Mouse (Mus musculus) kidney, postnatal 0 days (tissue): ENCODE data around the gene Sgcd. TPM values are rescaled to one million over a fixed set of nuclear protein-coding genes. Genes with fewer than 3 reads are reported as not detected.

Source experiments
- ATAC-seq: fragments of 200-750 bp; cut with Nextera tagmentation; replicated peaks from 2 replicates; pipeline ENCODE4 v1.8.0; 2017; ENCODE audit warnings: low read depth, moderate number of reproducible peaks, moderate TSS enrichment, moderate library complexity; ENCODE audit not compliant: low FRiP score
- DNase-seq: peaks from one replicate; pipeline ENCODE4 v3.0.0-alpha.2; 2016; ENCODE audit warnings: low spot score
- H3K27ac ChIP-seq: fragments of 300-500 bp; sonication (generic); 2 replicates; pipeline ENCODE4 v1.5.1; 2014; ENCODE audit warnings: mild to moderate bottlenecking
- H3K27me3 ChIP-seq: fragments of 300-500 bp; sonication (generic); 2 replicates; pipeline ENCODE4 v1.6.1; 2014; ENCODE audit warnings: low read length, mixed read lengths; ENCODE audit not compliant: insufficient read depth
- H3K36me3 ChIP-seq: fragments of 300-500 bp; sonication (generic); 2 replicates; pipeline ENCODE4 v1.6.1; 2014; ENCODE audit warnings: low read length, mixed read lengths; ENCODE audit not compliant: insufficient read depth
- H3K4me1 ChIP-seq: fragments of 300-500 bp; sonication (generic); replicated peaks from 2 replicates; pipeline ENCODE4 v1.6.1; 2014; ENCODE audit warnings: antibody characterized with exemption, low read length, mixed read lengths; ENCODE audit not compliant: insufficient read depth
- H3K4me2 ChIP-seq: fragments of 300-500 bp; sonication (generic); 2 replicates; pipeline ENCODE4 v1.6.1; 2014; ENCODE audit warnings: mild to moderate bottlenecking, low read length, moderate library complexity, mixed read lengths
- H3K4me3 ChIP-seq: fragments of 300-500 bp; sonication (generic); replicated peaks from 2 replicates; pipeline ENCODE4 v1.5.1; 2014; ENCODE audit warnings: low read depth, low read length
- H3K9ac ChIP-seq: fragments of 300-500 bp; sonication (generic); 2 replicates; pipeline ENCODE4 v1.6.1; 2014; ENCODE audit warnings: low read depth, low read length
- H3K9me3 ChIP-seq: fragments of 300-500 bp; sonication (generic); replicated peaks from 2 replicates; pipeline ENCODE4 v1.6.1; 2016; ENCODE audit warnings: low read length, inconsistent platforms, mixed read lengths
- CTCF ChIP-seq: IDR thresholded peaks from 2 replicates; pipeline ENCODE4 v1.5.1; 2016; ENCODE audit warnings: antibody characterized with exemption, low read depth, mild to moderate bottlenecking, moderate library complexity
- WGBS: fragments of 180-500 bp; shearing (Covaris S2); extraction: QIAGEN DNeasy Blood & Tissue Kit; methylation state at CpG from one replicate; pipeline ENCODE4 v1.1.7; 2014; 5-methylcytosine and 5-hydroxymethylcytosine counted together
- polyA plus RNA-seq: library from polyadenylated mRNA; unstranded; fragments of >200 nt; fragmentation: Nextera tagmentation; extraction: Ambion mirVana; gene quantifications from 2 replicates; pipeline ENCODE4 v1.2.1, GENCODE M21; 2015

The Sgcd gene
- polyA plus RNA-seq, 1 experiment from 2014 or later, result 1.3 TPM

DNA sequence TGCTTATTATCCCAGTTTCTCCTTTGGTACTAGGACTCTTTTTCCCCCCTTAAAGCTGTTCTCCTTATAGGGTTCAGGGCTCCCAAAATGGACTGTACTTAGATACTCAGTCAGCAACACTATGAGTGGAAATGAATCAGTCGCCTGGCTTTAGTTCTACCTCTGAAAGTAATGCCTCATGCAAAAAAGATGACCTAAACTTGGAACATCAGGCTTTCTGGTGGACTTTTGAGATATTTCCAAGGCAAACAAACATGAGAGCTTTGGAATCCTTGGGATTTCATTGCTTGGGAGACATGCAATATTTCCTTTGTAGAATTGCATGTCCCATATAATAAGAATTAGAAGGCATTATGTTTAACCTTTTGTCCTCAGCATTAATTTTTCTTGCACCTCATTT, 859.6 kb downstream of the Sgcd start:
- H3K27me3 ChIP-seq, result no peaks in the 10 kb centered on the region
- no peak overlapping the region for H3K27ac ChIP-seq
- no peak overlapping the region for H3K4me2 ChIP-seq
- H3K4me3 ChIP-seq, result no peak overlapping the region
- H3K4me1 ChIP-seq, result no peaks in the 10 kb centered on the region
- no peaks in the 10 kb centered on the region for H3K36me3 ChIP-seq
- no peak for TF ChIP-seq CTCF
- H3K9me3 ChIP-seq, result no peaks in the 10 kb centered on the region
- 74% methylated on average over 1 of the region's 1 CpGs for WGBS
- ATAC-seq (no peak), DNase-seq (peak; percentile 68)
- no peak overlapping the region for H3K9ac ChIP-seq

GRCm38 (mm10) chr11:47128331-47128730, 860.4 kb downstream of the Sgcd start:
- WGBS, result 94% methylated on average over 3 of the region's 3 CpGs
- Histone ChIP-seq H3K9ac (no peak overlapping the region), H3K27me3 (no peaks in the 10 kb centered on the region), H3K4me2 (no peak overlapping the region), H3K27ac (no peak overlapping the region), H3K36me3 (no peaks in the 10 kb centered on the region), H3K4me1 (no peaks in the 10 kb centered on the region), H3K9me3 (no peaks in the 10 kb centered on the region), H3K4me3 (no peak overlapping the region)
- TF ChIP-seq CTCF, result no peak
- no peak for DNase-seq
- no peak for ATAC-seq

DNA sequence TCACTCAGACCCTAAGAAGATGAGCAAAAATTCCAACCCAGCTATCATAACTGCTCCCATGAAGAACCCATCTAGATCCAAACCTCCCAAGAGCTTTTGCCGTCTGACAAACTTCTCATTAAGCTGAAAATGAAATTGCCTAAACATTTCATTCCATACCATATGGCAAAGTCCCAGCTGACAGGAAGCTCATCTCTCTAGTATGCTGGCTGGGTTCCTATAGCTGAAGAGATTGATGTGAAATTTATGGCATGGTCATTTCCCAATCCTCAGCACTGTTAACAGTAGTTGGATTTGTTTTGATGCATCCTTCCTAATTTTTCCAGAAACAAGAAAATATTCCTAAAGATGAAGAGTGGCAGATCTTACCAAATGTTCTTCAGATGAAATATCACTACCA, 867.9 kb downstream of the Sgcd start:
- H3K9me3 ChIP-seq, result no peaks in the 10 kb centered on the region
- no peaks in the 10 kb centered on the region for H3K36me3 ChIP-seq
- ATAC-seq (no peak), DNase-seq (no peak)
- no peak for TF ChIP-seq CTCF
- H3K27me3 ChIP-seq, result no peaks in the 10 kb centered on the region
- H3K4me3 ChIP-seq, result no peak overlapping the region
- no peaks in the 10 kb centered on the region for H3K4me1 ChIP-seq
- H3K4me2 ChIP-seq, result no peak overlapping the region
- H3K27ac ChIP-seq, result no peak overlapping the region
- 68% methylated on average over 1 of the region's 1 CpGs for WGBS
- H3K9ac ChIP-seq, result no peak overlapping the region

DNA sequence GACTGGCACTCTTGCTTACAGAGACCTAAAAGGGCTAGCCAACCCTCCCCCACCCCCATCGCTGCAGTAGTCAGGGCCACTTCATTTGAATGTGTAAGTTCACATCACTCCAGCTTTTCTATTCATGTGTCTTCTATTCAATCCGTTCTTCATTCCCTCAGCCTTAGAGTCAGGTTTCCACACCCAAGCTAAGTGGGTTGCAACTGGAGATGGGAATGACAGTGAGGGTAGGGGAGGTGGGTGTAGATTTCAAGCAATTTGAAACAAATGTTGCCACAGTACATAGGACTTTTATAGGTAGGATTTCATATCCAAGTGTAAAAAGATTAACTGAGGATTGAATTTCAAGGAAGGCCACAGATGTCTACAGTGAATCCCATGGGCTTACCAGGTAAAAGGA, 870.9 kb downstream of the Sgcd start:
- DNase-seq (peak; percentile 53), ATAC-seq (0 out of 2 replicates have a peak, but pooled peaks have one; percentile 17)
- Histone ChIP-seq H3K9me3 (no peaks in the 10 kb centered on the region), H3K36me3 (no peaks in the 10 kb centered on the region), H3K9ac (no peak overlapping the region), H3K27me3 (no peaks in the 10 kb centered on the region), H3K4me2 (no peak overlapping the region), H3K4me3 (no peak overlapping the region), H3K27ac (no peak overlapping the region), H3K4me1 (no peaks in the 10 kb centered on the region)
- WGBS, result 42% methylated on average over 2 of the region's 2 CpGs
- no peak for TF ChIP-seq CTCF

DNA sequence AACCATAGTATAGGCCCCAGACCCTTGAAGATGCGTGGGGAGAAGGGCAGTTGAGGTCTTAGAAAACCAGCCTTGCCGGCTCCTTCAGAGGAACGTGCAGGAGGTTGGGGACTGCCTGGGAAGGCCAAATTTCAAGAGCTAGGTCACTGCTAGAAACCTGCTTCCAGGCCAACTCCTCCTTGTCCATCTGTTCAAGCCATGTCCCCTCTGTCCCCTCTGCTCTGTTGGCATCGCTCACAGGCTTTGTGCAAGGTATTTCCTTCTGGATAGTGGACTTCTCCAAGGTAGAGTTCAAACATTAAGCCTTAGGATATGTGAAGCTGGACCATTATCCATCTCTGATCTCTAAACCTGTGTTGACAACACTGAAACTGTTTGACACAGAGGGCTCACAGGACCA, 874.4 kb downstream of the Sgcd start:
- H3K27ac ChIP-seq, result no peak overlapping the region
- H3K9ac ChIP-seq, result no peak overlapping the region
- H3K4me2 ChIP-seq, result no peak overlapping the region
- ATAC-seq (no peak), DNase-seq (no peak)
- H3K27me3 ChIP-seq, result no peaks in the 10 kb centered on the region
- no peaks in the 10 kb centered on the region for H3K4me1 ChIP-seq
- H3K36me3 ChIP-seq, result no peaks in the 10 kb centered on the region
- WGBS, result 86% methylated on average over 4 of the region's 4 CpGs
- H3K9me3 ChIP-seq, result no peaks in the 10 kb centered on the region
- H3K4me3 ChIP-seq, result no peak overlapping the region
- TF ChIP-seq CTCF, result no peak

DNA sequence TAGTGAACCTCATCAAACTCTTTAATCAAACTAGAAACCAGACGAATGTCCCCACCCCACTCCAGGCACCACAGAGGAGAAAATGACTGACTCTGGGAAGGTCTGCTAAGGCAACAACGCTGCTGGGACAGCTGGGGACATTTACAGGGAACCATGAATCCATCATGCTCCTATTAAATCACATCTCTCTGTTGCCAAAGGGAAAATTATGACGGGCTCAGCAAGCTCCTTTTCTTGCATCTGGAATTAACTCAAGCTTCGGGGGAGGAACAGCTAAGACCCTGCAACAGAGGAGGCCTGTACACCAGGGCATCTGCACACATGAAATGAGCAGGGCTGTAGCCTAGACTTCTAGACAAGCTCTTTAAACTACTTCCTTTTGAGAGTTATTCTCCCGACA, 875.7 kb downstream of the Sgcd start:
- H3K9ac ChIP-seq, result no peak overlapping the region
- no peaks in the 10 kb centered on the region for H3K9me3 ChIP-seq
- no peaks in the 10 kb centered on the region for H3K36me3 ChIP-seq
- no peak for TF ChIP-seq CTCF
- H3K4me1 ChIP-seq, result no peaks in the 10 kb centered on the region
- H3K27ac ChIP-seq, result no peak overlapping the region
- no peak overlapping the region for H3K4me3 ChIP-seq
- ATAC-seq (no peak), DNase-seq (peak; percentile 62)
- no peaks in the 10 kb centered on the region for H3K27me3 ChIP-seq
- H3K4me2 ChIP-seq, result no peak overlapping the region
- WGBS, result 23% methylated on average over 5 of the region's 5 CpGs

GRCm38 (mm10) chr11:47110314-47110713, 878.5 kb downstream of the Sgcd start:
- Histone ChIP-seq H3K4me3 (no peak overlapping the region), H3K27ac (no peak overlapping the region), H3K4me1 (no peaks in the 10 kb centered on the region), H3K9me3 (no peaks in the 10 kb centered on the region), H3K27me3 (no peaks in the 10 kb centered on the region), H3K4me2 (no peak overlapping the region), H3K9ac (no peak overlapping the region), H3K36me3 (no peaks in the 10 kb centered on the region)
- ATAC-seq (no peak), DNase-seq (peak; percentile 65)
- no peak for TF ChIP-seq CTCF
